Mouse (Mus musculus): ENCODE measurements around the gene Rpl13a. TPM values are rescaled to one million over a fixed set of nuclear protein-coding genes. Genes with fewer than 3 reads are reported as not detected.

Gene Rpl13a
- polyA plus RNA-seq, 1 experiment from 2014 or later = 1,622 TPM

GRCm38 (mm10) chr7:45081016-45081415, 47.5 kb downstream of the Rpl13a start:
- no peak overlapping the region for H3K4me2 ChIP-seq (replicated peaks; ENCODE audit: low read depth, low read length)
- ATAC-seq (ENCODE audit: insufficient number of reproducible peaks, insufficient read depth, low FRiP score, low read depth) = no peak
- WGBS = 54% methylated on average over 5 of the region's 5 CpGs
- H3K4me3 ChIP-seq (ENCODE audit: low read depth, low read length) = no peak overlapping the region
- no peaks in the 10 kb centered on the region for H3K4me1 ChIP-seq (ENCODE audit: control insufficient read depth, insufficient read depth, low read length)
- H3K9me3 ChIP-seq (ENCODE audit: control insufficient read depth, low read depth, low read length) = no peaks in the 10 kb centered on the region
- no peak overlapping the region for H3K27ac ChIP-seq (ENCODE audit: low read length)
- peaks cover 36% of the 10 kb centered on the region for H3K36me3 ChIP-seq (ENCODE audit: control insufficient read depth, insufficient read depth, low read length)
- no peak overlapping the region for H3K9ac ChIP-seq (replicated peaks; ENCODE audit: low read depth, low read length)
- no peaks in the 10 kb centered on the region for H3K27me3 ChIP-seq (ENCODE audit: control insufficient read depth, insufficient read depth, low read length)

- Histone ChIP-seq H3K9ac (replicated peaks; ENCODE audit: low read depth, low read length) (no peak overlapping the region), H3K4me2 (replicated peaks; ENCODE audit: low read depth, low read length) (no peak overlapping the region), H3K36me3 (ENCODE audit: control insufficient read depth, insufficient read depth, low read length) (peaks cover 28% of the 10 kb centered on the region), H3K9me3 (ENCODE audit: control insufficient read depth, low read depth, low read length) (no peaks in the 10 kb centered on the region), H3K4me3 (ENCODE audit: low read depth, low read length) (no peak overlapping the region), H3K27me3 (ENCODE audit: control insufficient read depth, insufficient read depth, low read length) (no peaks in the 10 kb centered on the region), H3K27ac (ENCODE audit: low read length) (no peak overlapping the region), H3K4me1 (ENCODE audit: control insufficient read depth, insufficient read depth, low read length) (no peaks in the 10 kb centered on the region)
- WGBS = 1% methylated on average over 10 of the region's 10 CpGs
- 0 out of 2 replicates have a peak, but pooled peaks have one; percentile 34 for ATAC-seq (ENCODE audit: insufficient number of reproducible peaks, insufficient read depth, low FRiP score, low read depth)
Measured at GRCm38 (mm10) chr7:45079856-45080255, 48.7 kb downstream of the Rpl13a start.

- Histone ChIP-seq H3K36me3 (ENCODE audit: control insufficient read depth, insufficient read depth, low read length) (peaks cover 20% of the 10 kb centered on the region), H3K27me3 (ENCODE audit: control insufficient read depth, insufficient read depth, low read length) (no peaks in the 10 kb centered on the region), H3K4me1 (ENCODE audit: control insufficient read depth, insufficient read depth, low read length) (no peaks in the 10 kb centered on the region), H3K4me3 (ENCODE audit: low read depth, low read length) (no peak overlapping the region), H3K27ac (ENCODE audit: low read length) (no peak overlapping the region), H3K9ac (replicated peaks; ENCODE audit: low read depth, low read length) (no peak overlapping the region), H3K4me2 (replicated peaks; ENCODE audit: low read depth, low read length) (no peak overlapping the region), H3K9me3 (ENCODE audit: control insufficient read depth, low read depth, low read length) (no peaks in the 10 kb centered on the region)
- no peak; the same call in 1 of the 2 replicates for ATAC-seq (ENCODE audit: insufficient number of reproducible peaks, insufficient read depth, low FRiP score, low read depth)
- WGBS = 33% methylated on average over 9 of the region's 9 CpGs
Measured at GRCm38 (mm10) chr7:45078513-45078912, 50.0 kb downstream of the Rpl13a start.

- no peak for ATAC-seq (ENCODE audit: insufficient number of reproducible peaks, insufficient read depth, low FRiP score, low read depth)
- no peaks in the 10 kb centered on the region for H3K9me3 ChIP-seq (ENCODE audit: control insufficient read depth, low read depth, low read length)
- H3K27ac ChIP-seq (ENCODE audit: low read length) = no peak overlapping the region
- H3K9ac ChIP-seq (replicated peaks; ENCODE audit: low read depth, low read length) = no peak overlapping the region
- no peaks in the 10 kb centered on the region for H3K4me1 ChIP-seq (ENCODE audit: control insufficient read depth, insufficient read depth, low read length)
- H3K4me2 ChIP-seq (replicated peaks; ENCODE audit: low read depth, low read length) = no peak overlapping the region
- no peak overlapping the region for H3K4me3 ChIP-seq (ENCODE audit: low read depth, low read length)
- 91% methylated on average over 2 of the region's 2 CpGs for WGBS
- H3K27me3 ChIP-seq (ENCODE audit: control insufficient read depth, insufficient read depth, low read length) = no peaks in the 10 kb centered on the region
- H3K36me3 ChIP-seq (ENCODE audit: control insufficient read depth, insufficient read depth, low read length) = peaks cover 14% of the 10 kb centered on the region
Measured at GRCm38 (mm10) chr7:45077829-45078228, 50.7 kb downstream of the Rpl13a start.

- no peak for ATAC-seq (ENCODE audit: insufficient number of reproducible peaks, insufficient read depth, low FRiP score, low read depth)
- Histone ChIP-seq H3K4me1 (ENCODE audit: control insufficient read depth, insufficient read depth, low read length) (no peaks in the 10 kb centered on the region), H3K36me3 (ENCODE audit: control insufficient read depth, insufficient read depth, low read length) (peaks cover 8% of the 10 kb centered on the region), H3K4me2 (replicated peaks; ENCODE audit: low read depth, low read length) (no peak overlapping the region), H3K9me3 (ENCODE audit: control insufficient read depth, low read depth, low read length) (no peaks in the 10 kb centered on the region), H3K9ac (replicated peaks; ENCODE audit: low read depth, low read length) (no peak overlapping the region), H3K4me3 (ENCODE audit: low read depth, low read length) (no peak overlapping the region), H3K27me3 (ENCODE audit: control insufficient read depth, insufficient read depth, low read length) (no peaks in the 10 kb centered on the region), H3K27ac (ENCODE audit: low read length) (no peak overlapping the region)
- WGBS = 88% methylated on average over 14 of the region's 14 CpGs
Measured at GRCm38 (mm10) chr7:45077322-45077721, 51.2 kb downstream of the Rpl13a start.

GRCm38 (mm10) chr7:45076501-45076900, 52.1 kb downstream of the Rpl13a start:
- Histone ChIP-seq H3K9ac (replicated peaks; ENCODE audit: low read depth, low read length) (no peak overlapping the region), H3K9me3 (ENCODE audit: control insufficient read depth, low read depth, low read length) (no peaks in the 10 kb centered on the region), H3K4me3 (ENCODE audit: low read depth, low read length) (no peak overlapping the region), H3K36me3 (ENCODE audit: control insufficient read depth, insufficient read depth, low read length) (peaks cover 7% of the 10 kb centered on the region), H3K27ac (ENCODE audit: low read length) (no peak overlapping the region), H3K4me1 (ENCODE audit: control insufficient read depth, insufficient read depth, low read length) (no peaks in the 10 kb centered on the region), H3K27me3 (ENCODE audit: control insufficient read depth, insufficient read depth, low read length) (no peaks in the 10 kb centered on the region), H3K4me2 (replicated peaks; ENCODE audit: low read depth, low read length) (no peak overlapping the region)
- 87% methylated on average over 30 of the region's 30 CpGs for WGBS
- ATAC-seq (ENCODE audit: insufficient number of reproducible peaks, insufficient read depth, low FRiP score, low read depth) = no peak

MicroRNA genes within 50 kb of the gene (microRNA counts, 519-probe panel; counts per million panel counts)
- microRNA mmu-miR-150 = 2,421 counts per million, percentile 39 among the panel's probes with 10 or more counts

Small RNA genes within 50 kb of the gene (microRNA-seq; reads per million reads assigned to microRNA genes)
- gene Mir150 = 16.6 reads per million, percentile 25 among the genes with 10 or more reads in this experiment
- 17.7 reads per million, percentile 26 among the genes with 10 or more reads in this experiment for gene Mir5121
- not detected for gene Mir7055

Other genes starting within 250 kb of the Rpl13a start
- 65.2 and 79.4 TPM in 2 replicates for gene Med25, start 236.0 kb downstream of the Rpl13a start, polyA plus RNA-seq (2014; fragmentation: Nextera tagmentation; extraction: Ambion mirVana)
- gene Fuz, start 232.7 kb downstream of the Rpl13a start, polyA plus RNA-seq (2014; fragmentation: Nextera tagmentation; extraction: Ambion mirVana) = 25.8 and 26.4 TPM in 2 replicates
- gene Ap2a1, start 199.3 kb downstream of the Rpl13a start, polyA plus RNA-seq (2014; fragmentation: Nextera tagmentation; extraction: Ambion mirVana) = 67.3 and 72.1 TPM in 2 replicates
- gene Tsks, start 185.6 kb downstream of the Rpl13a start, polyA plus RNA-seq (2014; fragmentation: Nextera tagmentation; extraction: Ambion mirVana) = 0.17 TPM in 2 replicates
- gene Cpt1c, start 153.9 kb downstream of the Rpl13a start, polyA plus RNA-seq (2014; fragmentation: Nextera tagmentation; extraction: Ambion mirVana) = 24.7 and 25.0 TPM in 2 replicates
- 165 and 186 TPM in 2 replicates for gene Prmt1, start 142.2 kb downstream of the Rpl13a start, polyA plus RNA-seq (2014; fragmentation: Nextera tagmentation; extraction: Ambion mirVana)
- 89.2 and 96.0 TPM in 2 replicates for gene Irf3, start 131.1 kb downstream of the Rpl13a start, polyA plus RNA-seq (2014; fragmentation: Nextera tagmentation; extraction: Ambion mirVana)
- 60.6 and 62.9 TPM in 2 replicates for gene Bcl2l12, start 130.0 kb downstream of the Rpl13a start, polyA plus RNA-seq (2014; fragmentation: Nextera tagmentation; extraction: Ambion mirVana)
- gene Scaf1, start 112.4 kb downstream of the Rpl13a start, polyA plus RNA-seq (2014; fragmentation: Nextera tagmentation; extraction: Ambion mirVana) = 48.9 and 49.8 TPM in 2 replicates
- gene Rras, start 110.8 kb downstream of the Rpl13a start, polyA plus RNA-seq (2014; fragmentation: Nextera tagmentation; extraction: Ambion mirVana) = 71.0 and 75.0 TPM in 2 replicates
- 13.7 and 17.8 TPM in 2 replicates for gene Prr12, start 75.9 kb downstream of the Rpl13a start, polyA plus RNA-seq (2014; fragmentation: Nextera tagmentation; extraction: Ambion mirVana)
- gene Nosip, start 66.3 kb downstream of the Rpl13a start, polyA plus RNA-seq (2014; fragmentation: Nextera tagmentation; extraction: Ambion mirVana) = 58.9 and 63.6 TPM in 2 replicates
- gene Prrg2, start 66.1 kb downstream of the Rpl13a start, polyA plus RNA-seq (2014; fragmentation: Nextera tagmentation; extraction: Ambion mirVana) = 20.7 and 20.9 TPM in 2 replicates
- 418 and 432 TPM in 2 replicates for gene Rcn3, start 36.5 kb downstream of the Rpl13a start, polyA plus RNA-seq (2014; fragmentation: Nextera tagmentation; extraction: Ambion mirVana)
- gene Fcgrt, start 24.9 kb downstream of the Rpl13a start, polyA plus RNA-seq (2014; fragmentation: Nextera tagmentation; extraction: Ambion mirVana) = 78.6 and 79.9 TPM in 2 replicates
- gene Rps11, start 4.3 kb downstream of the Rpl13a start, polyA plus RNA-seq (2014; fragmentation: Nextera tagmentation; extraction: Ambion mirVana) = 1,682 and 1,777 TPM in 2 replicates
- 0.65 and 0.83 TPM in 2 replicates for gene Gm45713, start 7.5 kb upstream of the Rpl13a start, polyA plus RNA-seq (2014; fragmentation: Nextera tagmentation; extraction: Ambion mirVana)
- 2.1 and 2.9 TPM in 2 replicates for gene Flt3l, start 7.7 kb upstream of the Rpl13a start, polyA plus RNA-seq (2014; fragmentation: Nextera tagmentation; extraction: Ambion mirVana)
- gene Pih1d1, start 25.5 kb upstream of the Rpl13a start, polyA plus RNA-seq (2014; fragmentation: Nextera tagmentation; extraction: Ambion mirVana) = 103 and 114 TPM in 2 replicates
- 43.4 and 54.1 TPM in 2 replicates for gene Aldh16a1, start 25.8 kb upstream of the Rpl13a start, polyA plus RNA-seq (2014; fragmentation: Nextera tagmentation; extraction: Ambion mirVana)
- 0.20 TPM in 1 of 2 replicates, not detected in the other for gene Slc17a7, start 35.2 kb upstream of the Rpl13a start, polyA plus RNA-seq (2014; fragmentation: Nextera tagmentation; extraction: Ambion mirVana)
- not detected in 2 replicates for gene Gfy, start 50.8 kb upstream of the Rpl13a start, polyA plus RNA-seq (2014; fragmentation: Nextera tagmentation; extraction: Ambion mirVana)
- not detected in 2 replicates for gene Pth2, start 52.2 kb upstream of the Rpl13a start, polyA plus RNA-seq (2014; fragmentation: Nextera tagmentation; extraction: Ambion mirVana)
- 0.22 and 0.55 TPM in 2 replicates for gene Ccdc155, start 76.1 kb upstream of the Rpl13a start, polyA plus RNA-seq (2014; fragmentation: Nextera tagmentation; extraction: Ambion mirVana)
- 0.45 and 1.2 TPM in 2 replicates for gene Dkkl1, start 83.4 kb upstream of the Rpl13a start, polyA plus RNA-seq (2014; fragmentation: Nextera tagmentation; extraction: Ambion mirVana)
- gene Tead2, start 87.0 kb upstream of the Rpl13a start, polyA plus RNA-seq (2014; fragmentation: Nextera tagmentation; extraction: Ambion mirVana) = 155 and 167 TPM in 2 replicates
- gene Cd37, start 110.4 kb upstream of the Rpl13a start, polyA plus RNA-seq (2014; fragmentation: Nextera tagmentation; extraction: Ambion mirVana) = 2.2 and 3.5 TPM in 2 replicates
- gene Slc6a16, start 112.3 kb upstream of the Rpl13a start, polyA plus RNA-seq (2014; fragmentation: Nextera tagmentation; extraction: Ambion mirVana) = not detected in 2 replicates
- not detected in 2 replicates for gene Slc6a21, start 148.8 kb upstream of the Rpl13a start, polyA plus RNA-seq (2014; fragmentation: Nextera tagmentation; extraction: Ambion mirVana)
- gene Trpm4, start 205.0 kb upstream of the Rpl13a start, polyA plus RNA-seq (2014; fragmentation: Nextera tagmentation; extraction: Ambion mirVana) = 18.3 and 23.5 TPM in 2 replicates
- 0.78 and 1.8 TPM in 2 replicates for gene Hrc, start 206.5 kb upstream of the Rpl13a start, polyA plus RNA-seq (2014; fragmentation: Nextera tagmentation; extraction: Ambion mirVana)
- 5.2 and 6.1 TPM in 2 replicates for gene Ppfia3, start 238.3 kb upstream of the Rpl13a start, polyA plus RNA-seq (2014; fragmentation: Nextera tagmentation; extraction: Ambion mirVana)
- gene Lin7b, start 241.8 kb upstream of the Rpl13a start, polyA plus RNA-seq (2014; fragmentation: Nextera tagmentation; extraction: Ambion mirVana) = 4.2 and 5.1 TPM in 2 replicates